Mouse (Mus musculus): ENCODE data around the gene Cbr1. TPM values are rescaled to one million over a fixed set of nuclear protein-coding genes. Genes with fewer than 3 reads are reported as not detected.

Gene Cbr1
- total RNA-seq (2012; rRNA removed), result 8.1 and 8.9 TPM in 2 replicates
- total RNA-seq (2014; rRNA removed), result 1.1 and 1.5 TPM in 2 replicates
- polyA plus RNA-seq (2012; ENCODE audit: insufficient read length, low read depth), result 1.6 and 1.7 TPM in 2 replicates

DNA sequence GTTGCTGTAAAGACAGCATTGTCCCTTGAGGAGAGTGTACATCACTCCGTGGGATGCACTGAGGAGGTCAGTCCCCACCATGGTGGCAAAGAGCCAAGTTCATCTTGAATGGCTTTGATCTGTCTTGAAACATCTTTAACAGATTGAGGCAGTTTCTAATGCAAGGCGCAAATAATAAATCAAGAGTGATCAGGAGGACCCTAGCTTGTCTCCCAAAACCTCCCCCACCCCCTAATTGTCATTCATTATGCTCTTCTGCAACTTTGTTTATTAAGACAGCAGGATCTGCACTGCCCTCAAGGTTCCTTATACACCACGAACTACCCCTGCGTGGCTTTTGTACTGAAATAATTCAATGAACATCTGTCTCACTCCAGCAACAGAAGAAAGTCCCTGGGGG is at the start of gene Cbr1:
Gene Cbr1, plus strand, starts transcription at position 301 of the 400 bp plus-strand sequence.
- no peak for DNase-seq (ENCODE audit: extremely low read depth)
- no peak within 1 kb of the TSS for H3K27ac ChIP-seq (ENCODE audit: insufficient read depth, low read depth)
- H3K79me2 ChIP-seq (replicated peaks; ENCODE audit: control insufficient read depth, extremely low read depth, insufficient read depth, poor library complexity, severe bottlenecking), result no peaks in the 10 kb centered on the region
- peaks cover 4 to 24% of the 10 kb centered on the region in 2 experiments for H3K4me1 ChIP-seq (ENCODE audit: control insufficient read depth in 1 of 2, insufficient read depth in 2 of 2)
- dilution Hi-C loops (cut with MboI; ENCODE audit: extremely low pct_ligation_motif_present, extremely low pct_unique_long_range_greater_than_20kb, low sequenced_read_pairs), result no loop called here
- no peaks in the 10 kb centered on the region for H3K9me3 ChIP-seq (replicated peaks; ENCODE audit: low read length)
- TF ChIP-seq CHD2 (IDR thresholded peaks at IDR 0.05; ENCODE audit: low read length) (no peak), GABPA (IDR thresholded peaks at IDR 0.05; ENCODE audit: insufficient replicate concordance, low read depth, low read length) (no peak), E2F4 (IDR thresholded peaks at IDR 0.05; ENCODE audit: insufficient replicate concordance, low read depth, low read length) (no peak), MAX (IDR thresholded peaks at IDR 0.05; ENCODE audit: low read length) (no peak), KAT2A (IDR thresholded peaks at IDR 0.05; ENCODE audit: insufficient replicate concordance, low read length) (no peak), RAD21 (IDR thresholded peaks at IDR 0.05; ENCODE audit: low read depth, low read length) (no peak), HCFC1 (IDR thresholded peaks at IDR 0.05; ENCODE audit: low read depth, low read length) (no peak), ZKSCAN1 (IDR thresholded peaks at IDR 0.05; ENCODE audit: borderline replicate concordance, low read depth, low read length) (no peak)
- H3K4me3 ChIP-seq (replicated peaks in 1 of 3; ENCODE audit: low read depth in 2 of 3, low read length in 2 of 3, poor library complexity in 1 of 3), result no peak within 1 kb of the TSS
- peak within 1 kb of the TSS; percentile 66 for H3K4me2 ChIP-seq (ENCODE audit: insufficient read depth, low read depth, poor library complexity, severe bottlenecking)
- peaks cover 0 to 9% of the 10 kb centered on the region in 2 experiments for H3K36me3 ChIP-seq (replicated peaks in 1 of 2; ENCODE audit: control insufficient read depth in 1 of 2, insufficient read depth in 1 of 2, low read length in 1 of 2)
- in situ Hi-C loops (cut with MboI; ENCODE audit: low pct_ligation_motif_present, low pct_unique_long_range_greater_than_20kb, low sequenced_read_pairs), result loop anchor here (10.0 kb wide), 1 partner anchor 159 kb away; no protein-coding TSS in a partner anchor
- no peak within 1 kb of the TSS for H3K9ac ChIP-seq (ENCODE audit: insufficient read depth, low read depth)
- no peaks in the 10 kb centered on the region for H3K27me3 ChIP-seq (replicated peaks)

DNA sequence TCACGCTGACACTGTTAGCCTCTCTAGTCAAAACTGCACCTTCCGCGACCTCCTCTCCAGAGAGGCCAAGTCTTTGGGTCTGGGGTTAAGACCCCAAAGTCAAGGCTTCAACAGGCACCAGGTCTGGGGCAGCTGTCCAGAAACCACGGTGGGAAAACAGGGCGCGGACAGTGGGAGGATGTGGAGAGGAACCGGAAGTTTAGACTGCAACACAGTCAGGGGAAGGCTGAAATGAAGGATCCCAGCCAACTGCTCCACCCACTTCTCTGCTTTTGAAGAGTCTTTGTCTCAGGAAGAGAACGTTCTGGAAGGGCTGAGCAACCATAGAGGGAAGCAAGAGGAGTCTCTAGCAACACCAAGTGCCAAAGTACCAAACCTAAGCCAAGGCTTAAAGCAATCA is 48.0 kb upstream of the Cbr1 start:
- DNase-seq (ENCODE audit: extremely low read depth), result no peak
- Histone ChIP-seq H3K27ac (ENCODE audit: insufficient read depth, low read depth) (no peak overlapping the region), H3K27me3 (replicated peaks) (no peaks in the 10 kb centered on the region), H3K4me2 (ENCODE audit: insufficient read depth, low read depth, poor library complexity, severe bottlenecking) (no peak overlapping the region), H3K79me2 (replicated peaks; ENCODE audit: control insufficient read depth, extremely low read depth, insufficient read depth, poor library complexity, severe bottlenecking) (no peaks in the 10 kb centered on the region), H3K9ac (ENCODE audit: insufficient read depth, low read depth) (no peak overlapping the region), H3K36me3 (replicated peaks in 1 of 2; ENCODE audit: control insufficient read depth in 1 of 2, insufficient read depth in 1 of 2, low read length in 1 of 2) (no peaks in the 10 kb centered on the region), H3K4me1 (ENCODE audit: control insufficient read depth in 1 of 2, insufficient read depth in 2 of 2) (peaks cover 8 to 9% of the 10 kb centered on the region in 2 experiments), H3K9me3 (replicated peaks; ENCODE audit: low read length) (peaks cover 3% of the 10 kb centered on the region), H3K4me3 (replicated peaks in 1 of 3; ENCODE audit: low read depth in 2 of 3, low read length in 2 of 3, poor library complexity in 1 of 3) (no peak overlapping the region)
- in situ Hi-C loops (cut with MboI; ENCODE audit: low pct_ligation_motif_present, low pct_unique_long_range_greater_than_20kb, low sequenced_read_pairs) (no loop called here), dilution Hi-C loops (cut with MboI; ENCODE audit: extremely low pct_ligation_motif_present, extremely low pct_unique_long_range_greater_than_20kb, low sequenced_read_pairs) (no loop called here)
- TF ChIP-seq RAD21 (IDR thresholded peaks at IDR 0.05; ENCODE audit: low read depth, low read length) (no peak), ZKSCAN1 (IDR thresholded peaks at IDR 0.05; ENCODE audit: borderline replicate concordance, low read depth, low read length) (no peak), ZNF384 (IDR thresholded peaks at IDR 0.05; ENCODE audit: low read depth, low read length) (no peak), JUND (conservative IDR thresholded peaks at IDR 0.05; ENCODE audit: low read depth, low read length) (no peak), MYC (IDR thresholded peaks at IDR 0.05; ENCODE audit: low read depth, low read length) (no peak), BHLHE40 (IDR thresholded peaks at IDR 0.05; ENCODE audit: low read depth, low read length) (no peak)

DNA sequence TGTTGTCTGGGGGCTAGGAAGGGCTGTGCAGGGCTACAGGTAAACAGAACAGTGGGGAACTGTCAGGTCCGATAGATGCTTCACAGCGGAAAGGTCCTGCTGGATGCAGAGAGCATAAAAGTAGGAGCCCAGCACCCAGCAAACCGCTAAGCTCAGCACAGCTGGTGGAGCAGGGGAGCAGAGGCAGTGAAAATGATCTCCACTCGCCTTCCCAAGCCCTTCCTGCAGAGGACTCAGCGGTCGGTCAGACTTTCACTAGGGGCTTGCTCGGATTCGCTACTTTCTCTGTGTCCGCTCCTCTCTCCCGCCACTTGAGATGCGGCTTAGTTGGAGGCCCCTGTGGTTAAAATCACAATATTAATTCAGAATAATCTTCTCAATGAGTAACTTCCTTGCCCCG is 47.2 kb upstream of the Cbr1 start:
- Histone ChIP-seq H3K79me2 (replicated peaks; ENCODE audit: control insufficient read depth, extremely low read depth, insufficient read depth, poor library complexity, severe bottlenecking) (no peaks in the 10 kb centered on the region), H3K27ac (ENCODE audit: insufficient read depth, low read depth) (no peak overlapping the region), H3K9me3 (replicated peaks; ENCODE audit: low read length) (peaks cover 3% of the 10 kb centered on the region), H3K4me1 (ENCODE audit: control insufficient read depth in 1 of 2, insufficient read depth in 2 of 2) (peaks cover under 1 to 1% of the 10 kb centered on the region in 2 experiments; a peak in 2 of 4 replicates), H3K4me2 (ENCODE audit: insufficient read depth, low read depth, poor library complexity, severe bottlenecking) (no peak overlapping the region), H3K36me3 (replicated peaks in 1 of 2; ENCODE audit: control insufficient read depth in 1 of 2, insufficient read depth in 1 of 2, low read length in 1 of 2) (no peaks in the 10 kb centered on the region), H3K27me3 (replicated peaks) (no peaks in the 10 kb centered on the region), H3K9ac (ENCODE audit: insufficient read depth, low read depth) (no peak overlapping the region), H3K4me3 (replicated peaks in 1 of 3; ENCODE audit: low read depth in 2 of 3, low read length in 2 of 3, poor library complexity in 1 of 3) (no peak overlapping the region)
- TF ChIP-seq NELFE (IDR thresholded peaks at IDR 0.05; ENCODE audit: low read depth, low read length) (no peak), MAX (IDR thresholded peaks at IDR 0.05; ENCODE audit: low read length) (no peak), SIN3A (IDR thresholded peaks at IDR 0.05; ENCODE audit: low read length) (no peak), GABPA (IDR thresholded peaks at IDR 0.05; ENCODE audit: insufficient replicate concordance, low read depth, low read length) (no peak), MAFK (IDR thresholded peaks at IDR 0.05; ENCODE audit: insufficient replicate concordance, low read length) (no peak), NRF1 (IDR thresholded peaks at IDR 0.05; ENCODE audit: low read depth, low read length) (no peak), USF1 (IDR thresholded peaks at IDR 0.05; ENCODE audit: low read depth, low read length) (no peak), POLR2AphosphoS2 (IDR thresholded peaks at IDR 0.05; ENCODE audit: low read depth, low read length) (no peak), JUN (IDR thresholded peaks at IDR 0.05; ENCODE audit: insufficient read depth, low read depth, low read length) (no peak), MAZ (IDR thresholded peaks at IDR 0.05; ENCODE audit: low read depth, low read length) (no peak), USF2 (conservative IDR thresholded peaks at IDR 0.05; ENCODE audit: low read depth, low read length) (no peak), CHD1 (IDR thresholded peaks at IDR 0.05; ENCODE audit: low read depth, low read length) (no peak), ELF1 (IDR thresholded peaks at IDR 0.05; ENCODE audit: low read depth, low read length) (no peak), MEF2A (IDR thresholded peaks at IDR 0.05; ENCODE audit: borderline replicate concordance, low read depth, low read length) (no peak)
- in situ Hi-C loops (cut with MboI; ENCODE audit: low pct_ligation_motif_present, low pct_unique_long_range_greater_than_20kb, low sequenced_read_pairs), result no loop called here
- dilution Hi-C loops (cut with MboI; ENCODE audit: extremely low pct_ligation_motif_present, extremely low pct_unique_long_range_greater_than_20kb, low sequenced_read_pairs), result no loop called here
- no peak for DNase-seq (ENCODE audit: extremely low read depth)
